Mouse (Mus musculus): ENCODE data around the gene Tsg101. TPM values are rescaled to one million over a fixed set of nuclear protein-coding genes. Genes with fewer than 3 reads are reported as not detected.
A peak's percentile ranks its signal among the peaks of the same experiment; 100 is the strongest.
"Not testable (repeated sequence)": the region's sequence is repeated elsewhere in the genome, so short reads cannot be mapped to it uniquely, and the experiment has no call there.

Tsg101 gene
- polyA plus RNA-seq, 1 experiment = 80.7 TPM

- Histone ChIP-seq H3K4me3 (ENCODE audit: insufficient read depth, low read depth, low read length) (no peak overlapping the region), H3K27ac (ENCODE audit: insufficient read depth, low read depth, low read length) (no peak overlapping the region), H3K27me3 (replicated peaks; ENCODE audit: control insufficient read depth, insufficient read depth, low read length) (no peaks in the 10 kb centered on the region), H3K4me1 (ENCODE audit: control insufficient read depth, insufficient read depth, low read length) (peaks cover 10% of the 10 kb centered on the region; the same call in 1 of the 2 replicates), H3K36me3 (ENCODE audit: control insufficient read depth, insufficient read depth, low read length) (no peaks in the 10 kb centered on the region; the same call in 1 of the 2 replicates)
- DNase-seq = no peak
- TF ChIP-seq POLR2A (IDR thresholded peaks at IDR 0.05; ENCODE audit: low read depth, low read length) (no peak), CTCF (conservative IDR thresholded peaks at IDR 0.05; ENCODE audit: insufficient read depth, insufficient read length, low read depth, low read length) (no peak)
- WGBS = 93% methylated on average over 3 of the region's 3 CpGs
Measured at GRCm38 (mm10) chr7:46916376-46916775, 3.4 kb downstream of the Tsg101 start.

DNA sequence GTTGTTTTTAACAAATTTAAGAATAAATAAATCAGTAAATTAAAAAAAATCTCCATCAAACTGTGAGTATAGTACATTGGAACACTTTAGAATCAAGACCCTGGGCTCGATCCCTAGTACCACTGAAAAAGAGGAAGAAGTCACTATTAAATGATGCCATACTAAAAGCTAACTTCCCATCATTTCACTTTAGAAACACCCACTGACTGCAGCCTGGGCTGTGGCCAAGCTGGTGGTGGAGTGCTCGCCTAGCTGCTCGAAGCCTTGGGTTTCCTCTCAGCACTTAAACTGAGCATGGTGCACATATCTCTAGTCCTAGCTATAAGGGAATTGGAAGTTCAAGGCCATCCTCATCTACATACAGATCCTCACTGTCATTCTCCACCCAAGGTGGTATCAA lies 8.5 kb downstream of the Tsg101 start:
- 92% methylated on average over 3 of the region's 3 CpGs for WGBS
- H3K4me1 ChIP-seq (ENCODE audit: control insufficient read depth, insufficient read depth, low read length) = no peaks in the 10 kb centered on the region; the same call in 1 of the 2 replicates
- H3K27me3 ChIP-seq (replicated peaks; ENCODE audit: control insufficient read depth, insufficient read depth, low read length) = no peaks in the 10 kb centered on the region
- TF ChIP-seq CTCF (conservative IDR thresholded peaks at IDR 0.05; ENCODE audit: insufficient read depth, insufficient read length, low read depth, low read length) (no peak), POLR2A (IDR thresholded peaks at IDR 0.05; ENCODE audit: low read depth, low read length) (no peak)
- H3K27ac ChIP-seq (ENCODE audit: insufficient read depth, low read depth, low read length) = no peak overlapping the region
- no peak for DNase-seq
- H3K36me3 ChIP-seq (ENCODE audit: control insufficient read depth, insufficient read depth, low read length) = peaks cover 8% of the 10 kb centered on the region
- no peak overlapping the region for H3K4me3 ChIP-seq (ENCODE audit: insufficient read depth, low read depth, low read length)

- Histone ChIP-seq H3K27me3 (replicated peaks; ENCODE audit: control insufficient read depth, insufficient read depth, low read length) (no peaks in the 10 kb centered on the region), H3K4me1 (ENCODE audit: control insufficient read depth, insufficient read depth, low read length) (no peaks in the 10 kb centered on the region), H3K27ac (ENCODE audit: insufficient read depth, low read depth, low read length) (no peak overlapping the region), H3K36me3 (ENCODE audit: control insufficient read depth, insufficient read depth, low read length) (no peaks in the 10 kb centered on the region; the same call in 1 of the 2 replicates), H3K4me3 (ENCODE audit: insufficient read depth, low read depth, low read length) (no peak overlapping the region)
- WGBS = 91% methylated on average over 3 of the region's 3 CpGs
- no peak for TF ChIP-seq POLR2A (IDR thresholded peaks at IDR 0.05; ENCODE audit: low read depth, low read length)
- no peak for TF ChIP-seq CTCF (conservative IDR thresholded peaks at IDR 0.05; ENCODE audit: insufficient read depth, insufficient read length, low read depth, low read length)
- no peak for DNase-seq
Measured at GRCm38 (mm10) chr7:46899343-46899742, 20.4 kb downstream of the Tsg101 start.

- TF ChIP-seq POLR2A (IDR thresholded peaks at IDR 0.05; ENCODE audit: low read depth, low read length) (no peak), CTCF (conservative IDR thresholded peaks at IDR 0.05; ENCODE audit: insufficient read depth, insufficient read length, low read depth, low read length) (no peak)
- peaks cover 2% of the 10 kb centered on the region; the same call in 1 of the 2 replicates for H3K36me3 ChIP-seq (ENCODE audit: control insufficient read depth, insufficient read depth, low read length)
- H3K27me3 ChIP-seq (replicated peaks; ENCODE audit: control insufficient read depth, insufficient read depth, low read length) = no peaks in the 10 kb centered on the region
- DNase-seq = no peak
- H3K27ac ChIP-seq (ENCODE audit: insufficient read depth, low read depth, low read length) = no peak overlapping the region
- 80% methylated on average over 3 of the region's 3 CpGs for WGBS
- no peak overlapping the region for H3K4me3 ChIP-seq (ENCODE audit: insufficient read depth, low read depth, low read length)
- no peaks in the 10 kb centered on the region for H3K4me1 ChIP-seq (ENCODE audit: control insufficient read depth, insufficient read depth, low read length)
Measured at GRCm38 (mm10) chr7:46895511-46895910, 24.3 kb downstream of the Tsg101 start.

- no peaks in the 10 kb centered on the region for H3K4me1 ChIP-seq (ENCODE audit: control insufficient read depth, insufficient read depth, low read length)
- DNase-seq = no peak
- 87% methylated on average over 3 of the region's 3 CpGs for WGBS
- H3K36me3 ChIP-seq (ENCODE audit: control insufficient read depth, insufficient read depth, low read length) = no peaks in the 10 kb centered on the region; the same call in 1 of the 2 replicates
- no peak for TF ChIP-seq CTCF (conservative IDR thresholded peaks at IDR 0.05; ENCODE audit: insufficient read depth, insufficient read length, low read depth, low read length)
- no peak for TF ChIP-seq POLR2A (IDR thresholded peaks at IDR 0.05; ENCODE audit: low read depth, low read length)
- H3K27ac ChIP-seq (ENCODE audit: insufficient read depth, low read depth, low read length) = no peak overlapping the region
- H3K27me3 ChIP-seq (replicated peaks; ENCODE audit: control insufficient read depth, insufficient read depth, low read length) = no peaks in the 10 kb centered on the region
- no peak overlapping the region for H3K4me3 ChIP-seq (ENCODE audit: insufficient read depth, low read depth, low read length)
Measured at GRCm38 (mm10) chr7:46883304-46883703, 36.5 kb downstream of the Tsg101 start.

DNA sequence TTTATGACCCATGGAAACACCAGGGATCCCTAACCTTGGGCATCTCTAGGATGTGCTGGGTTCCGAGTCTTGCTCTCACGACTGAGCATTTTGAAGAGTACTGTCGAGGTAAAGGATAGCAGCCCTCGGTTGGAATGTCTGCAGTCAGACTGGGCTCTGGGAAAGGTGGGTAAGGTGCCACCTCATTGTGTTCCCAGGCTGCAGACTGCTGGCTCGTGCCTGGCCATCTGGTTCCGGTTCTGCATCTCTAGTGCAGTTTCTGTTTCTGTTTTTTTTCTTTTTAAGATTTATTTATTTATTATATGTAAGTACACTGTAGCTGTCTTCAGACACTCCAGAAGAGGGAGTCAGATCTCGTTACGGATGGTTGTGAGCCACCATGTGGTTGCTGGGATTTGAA lies 37.8 kb downstream of the Tsg101 start:
- H3K4me3 ChIP-seq (ENCODE audit: insufficient read depth, low read depth, low read length); DNase-seq; H3K4me1 ChIP-seq (ENCODE audit: control insufficient read depth, insufficient read depth, low read length); H3K36me3 ChIP-seq (ENCODE audit: control insufficient read depth, insufficient read depth, low read length); H3K27ac ChIP-seq (ENCODE audit: insufficient read depth, low read depth, low read length); H3K27me3 ChIP-seq (replicated peaks; ENCODE audit: control insufficient read depth, insufficient read depth, low read length): not testable (repeated sequence)
- WGBS = 72% methylated on average over 8 of the region's 8 CpGs

- no peak for DNase-seq
- H3K36me3 ChIP-seq (ENCODE audit: control insufficient read depth, insufficient read depth, low read length) = no peaks in the 10 kb centered on the region
- H3K4me1 ChIP-seq (ENCODE audit: control insufficient read depth, insufficient read depth, low read length) = no peaks in the 10 kb centered on the region
- no peak overlapping the region for H3K4me3 ChIP-seq (ENCODE audit: insufficient read depth, low read depth, low read length)
- no peak overlapping the region for H3K27ac ChIP-seq (ENCODE audit: insufficient read depth, low read depth, low read length)
- WGBS = 74% methylated on average over 2 of the region's 2 CpGs
- TF ChIP-seq POLR2A (IDR thresholded peaks at IDR 0.05; ENCODE audit: low read depth, low read length) = no peak
- no peak for TF ChIP-seq CTCF (conservative IDR thresholded peaks at IDR 0.05; ENCODE audit: insufficient read depth, insufficient read length, low read depth, low read length)
- no peaks in the 10 kb centered on the region for H3K27me3 ChIP-seq (replicated peaks; ENCODE audit: control insufficient read depth, insufficient read depth, low read length)
Measured at GRCm38 (mm10) chr7:46880992-46881391, 38.8 kb downstream of the Tsg101 start.

- no peak overlapping the region for H3K27ac ChIP-seq (ENCODE audit: insufficient read depth, low read depth, low read length)
- no peaks in the 10 kb centered on the region for H3K27me3 ChIP-seq (replicated peaks; ENCODE audit: control insufficient read depth, insufficient read depth, low read length)
- TF ChIP-seq CTCF (conservative IDR thresholded peaks at IDR 0.05; ENCODE audit: insufficient read depth, insufficient read length, low read depth, low read length) (no peak), POLR2A (IDR thresholded peaks at IDR 0.05; ENCODE audit: low read depth, low read length) (no peak)
- DNase-seq = peak; percentile 10
- no peak overlapping the region for H3K4me3 ChIP-seq (ENCODE audit: insufficient read depth, low read depth, low read length)
- no peaks in the 10 kb centered on the region for H3K36me3 ChIP-seq (ENCODE audit: control insufficient read depth, insufficient read depth, low read length)
- 93% methylated on average over 5 of the region's 5 CpGs for WGBS
- no peaks in the 10 kb centered on the region for H3K4me1 ChIP-seq (ENCODE audit: control insufficient read depth, insufficient read depth, low read length)
Measured at GRCm38 (mm10) chr7:46879851-46880250, 39.9 kb downstream of the Tsg101 start.

Measured in kidney, adult 2 months (tissue).